Comparison of ENCODE assay signal across 9 mouse cellular contexts in the genomic region with DNA sequence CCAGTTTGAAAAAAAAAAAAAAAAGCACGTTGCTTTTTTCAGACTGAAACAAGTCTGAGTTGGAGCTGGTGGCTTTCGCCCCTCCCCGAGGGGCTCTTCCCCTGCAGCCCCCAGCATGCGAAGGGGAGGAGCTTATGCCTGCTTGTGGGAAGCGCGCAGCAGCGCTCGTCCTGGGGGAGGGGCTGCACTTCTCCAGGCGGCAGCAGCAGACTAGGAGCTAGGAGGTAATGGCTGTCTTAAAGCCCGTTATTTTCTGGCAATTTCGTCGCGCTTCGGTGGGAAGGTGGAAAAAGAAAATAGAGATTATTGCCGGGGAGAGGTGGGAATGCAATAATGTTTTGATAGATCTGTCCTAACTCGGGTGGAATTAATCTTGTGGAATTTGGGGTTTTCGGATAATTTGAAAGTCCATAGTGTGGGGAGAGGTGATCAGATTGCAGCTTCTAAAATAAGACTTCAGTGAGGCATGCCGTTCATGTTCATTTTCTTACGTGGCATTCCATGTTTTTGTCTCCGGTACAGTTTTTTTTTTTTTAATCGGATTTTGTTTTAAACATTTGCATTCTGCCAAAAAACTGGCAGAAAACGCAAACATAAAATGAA. TPM values are rescaled to one million over a fixed set of nuclear protein-coding genes. Genes with fewer than 3 reads are reported as not detected.
DNase-seq lines count a peak whose midpoint lies in the region; ATAC-seq and TF ChIP-seq lines count a peak whose summit lies in the region.
"Had no signal": no experiment of that assay in that cellular context is flagged by ENCODE, and none has a peak within 500 bp of the region (broad histone marks: within the 10 kb centered on the region; RNA-seq: fewer than 3 reads in every experiment).

No protein-coding gene starts in this region.

- no peaks in the 10 kb centered on the region for H3K4me1 ChIP-seq in ES-E14 (ENCODE audit: control insufficient read depth in 2 of 2, insufficient read depth in 2 of 2, low read length in 2 of 2, poor library complexity in 1 of 2)
- no peaks in the 10 kb centered on the region for H3K4me1 ChIP-seq in brown adipose tissue, adult 24 weeks (ENCODE audit: control insufficient read depth, insufficient read depth, insufficient read length, low read length)
- H3K4me1 ChIP-seq in embryonic fibroblast, embryonic 13.5 days (ENCODE audit: control insufficient read depth, insufficient read depth, low read length), result peaks cover 5% of the 10 kb centered on the region; the same call in 1 of the 2 replicates
- H3K4me1 ChIP-seq in liver, embryonic 15.5 days (replicated peaks), result no peaks in the 10 kb centered on the region
- H3K4me1 ChIP-seq in neural tube, embryonic 14.5 days (ENCODE audit: control insufficient read depth, insufficient read depth, low read length), result no peaks in the 10 kb centered on the region

- in situ Hi-C loops in ES-E14 (cut with MboI; ENCODE audit: low sequenced_read_pairs in 2 of 2, unreplicated experiment in 2 of 2), result no loop called here

- DNase-seq in ES-E14 (ENCODE audit: low read depth, low spot score) (no peak), MN1 (ENCODE audit: low spot score) (no peak)
- peak; percentile 2 for DNase-seq in heart, postnatal 25 days (ENCODE audit: low spot score)
- peak; percentile 21 to 39 for DNase-seq in layer of hippocampus, adult 18-20 months (ENCODE audit: low spot score in 2 of 2)

- H3K27ac ChIP-seq in ES-E14 (ENCODE audit: insufficient read depth, low read depth, low read length, poor library complexity, severe bottlenecking), result no peak overlapping the region
- no peak overlapping the region for H3K27ac ChIP-seq in brown adipose tissue, adult 24 weeks (replicated peaks; ENCODE audit: low read depth, low read length)
- peak overlapping the region; percentile 66 for H3K27ac ChIP-seq in embryonic fibroblast, embryonic 13.5 days (ENCODE audit: insufficient read depth, low read length)
- H3K27ac ChIP-seq in liver, embryonic 15.5 days (replicated peaks), result no peak overlapping the region
- H3K27ac ChIP-seq in neural tube, embryonic 14.5 days (ENCODE audit: low read depth, low read length), result no peak overlapping the region

- no peak for ATAC-seq in liver, embryonic 15.5 days (ENCODE audit: insufficient read depth)
- ATAC-seq in neural tube, embryonic 14.5 days (ENCODE audit: low read depth), result peak; percentile 96

- peak overlapping the region; percentile 52 for H3K4me2 ChIP-seq in liver, embryonic 15.5 days
- peak overlapping the region; percentile 47 for H3K4me2 ChIP-seq in neural tube, embryonic 14.5 days (ENCODE audit: low read depth, low read length)

- H3K36me3 ChIP-seq in ES-E14 (ENCODE audit: control insufficient read depth, insufficient read depth, low read length, poor library complexity, severe bottlenecking), result no peaks in the 10 kb centered on the region
- no peaks in the 10 kb centered on the region for H3K36me3 ChIP-seq in liver, embryonic 15.5 days (replicated peaks)
- no peaks in the 10 kb centered on the region for H3K36me3 ChIP-seq in neural tube, embryonic 14.5 days (ENCODE audit: control insufficient read depth, insufficient read depth, low read length)

- peak overlapping the region; percentile 30 to 43; a peak in 3 of 4 replicates for H3K4me3 ChIP-seq in ES-E14 (ENCODE audit: insufficient read depth in 1 of 2, low read depth in 1 of 2, low read length in 2 of 2, poor library complexity in 1 of 2, severe bottlenecking in 1 of 2)
- peak overlapping the region; percentile 52 for H3K4me3 ChIP-seq in brown adipose tissue, adult 24 weeks (ENCODE audit: insufficient read depth, low read depth, low read length)
- peak overlapping the region; percentile 51 for H3K4me3 ChIP-seq in embryonic fibroblast, embryonic 13.5 days (ENCODE audit: insufficient read depth, low read length)
- H3K4me3 ChIP-seq in liver, embryonic 15.5 days (replicated peaks), result peak overlapping the region; percentile 41
- H3K4me3 ChIP-seq in neural tube, embryonic 14.5 days (ENCODE audit: low read depth, low read length), result peak overlapping the region; percentile 31

- no peak for TF ChIP-seq CTCF in embryonic fibroblast, embryonic 13.5 days (IDR thresholded peaks at IDR 0.05; ENCODE audit: borderline replicate concordance, insufficient read depth, low read length)

- 12% methylated on average over 22 of the region's 22 CpGs for WGBS in liver, embryonic 15.5 days (ENCODE audit: insufficient replicate concordance)
- 18% methylated on average over 22 of the region's 22 CpGs for WGBS in neural tube, embryonic 14.5 days

- H3K9me3 ChIP-seq in ES-E14 (ENCODE audit: control insufficient read depth, insufficient read depth, low read depth, low read length), result no peaks in the 10 kb centered on the region
- H3K9me3 ChIP-seq in liver, embryonic 15.5 days (replicated peaks), result no peaks in the 10 kb centered on the region
- no peaks in the 10 kb centered on the region for H3K9me3 ChIP-seq in neural tube, embryonic 14.5 days (ENCODE audit: control insufficient read depth, low read length)

- TF ChIP-seq POLR2A in embryonic fibroblast, embryonic 13.5 days (IDR thresholded peaks at IDR 0.05; ENCODE audit: low read depth, low read length), result peak; percentile 26; the same call in 1 of the 2 replicates

- intact Hi-C loops in heart, postnatal 25 days (cut with DNase I), result no loop called here

- no peaks in the 10 kb centered on the region; the same call in 1 of the 2 replicates for H3K27me3 ChIP-seq in liver, embryonic 15.5 days
- H3K27me3 ChIP-seq in neural tube, embryonic 14.5 days (ENCODE audit: control insufficient read depth, insufficient read depth, low read length), result no peaks in the 10 kb centered on the region

- H3K9ac ChIP-seq in ES-E14 (ENCODE audit: insufficient read depth, low read depth, low read length, poor library complexity, severe bottlenecking), result no peak overlapping the region; the same call in 1 of the 2 replicates
- H3K9ac ChIP-seq in liver, embryonic 15.5 days, result peak overlapping the region; percentile 18; the same call in 1 of the 2 replicates
- no peak overlapping the region; the same call in 1 of the 2 replicates for H3K9ac ChIP-seq in neural tube, embryonic 14.5 days (replicated peaks; ENCODE audit: low read depth, low read length)

TF ChIP-seq in ES-E14, 5 proteins besides CTCF, POLR2A, EP300 and RAD21:
- TF ChIP-seq ZNF384 (IDR thresholded peaks at IDR 0.05; ENCODE audit: low read depth, low read length) (0 out of 2 replicates have a peak, but pooled peaks have one; percentile 33), MAFK (IDR thresholded peaks at IDR 0.05; ENCODE audit: insufficient read depth, low read depth, low read length) (no peak), HCFC1 (IDR thresholded peaks at IDR 0.05; ENCODE audit: borderline replicate concordance, insufficient read depth, low read length) (no peak), CHD2 (IDR thresholded peaks at IDR 0.05; ENCODE audit: low read depth, low read length) (no peak)

RNA-seq across cellular contexts. Expression of gene Mum1l1, which starts 7.2 kb away (rescaled TPM):
- total RNA-seq in ES-E14 (2012; rRNA removed), result 4.1 and 7.7 TPM in 2 replicates
- polyA plus RNA-seq in brown adipose tissue, adult 24 weeks (2012; ENCODE audit: insufficient read depth, insufficient read length, missing spikeins), result 1.0 and 1.1 TPM in 2 replicates
- 11.8 and 16.5 TPM in 2 replicates for polyA plus RNA-seq in embryonic fibroblast, embryonic 13.5 days (2011; ENCODE audit: insufficient read length, low read depth, missing spikeins)
- total RNA-seq in heart, postnatal 25 days (2021), result 1 to 10 TPM; 2.1 to 2.4 TPM
- total RNA-seq in layer of hippocampus, adult 18-20 months (2021), result 1 to 10 TPM; 5.6 to 6.7 TPM
- 1.3 and 1.5 TPM in 2 replicates for polyA plus RNA-seq in liver, embryonic 15.5 days (2015; fragmentation: Nextera tagmentation; extraction: Ambion mirVana)
- 10.9 and 12.8 TPM in 2 replicates for polyA plus RNA-seq in neural tube, embryonic 14.5 days (2014; fragmentation: Nextera tagmentation; extraction: Ambion mirVana)
- polyA plus RNA-seq: spleen, adult 2 months had no signal

RNA-seq across cellular contexts. Expression of gene 4933428M09Rik, which starts 38.1 kb away (rescaled TPM):
- not detected in 2 replicates for total RNA-seq in ES-E14 (2012; rRNA removed)
- not detected in 2 replicates for polyA plus RNA-seq in brown adipose tissue, adult 24 weeks (2012; ENCODE audit: insufficient read depth, insufficient read length, missing spikeins)
- polyA plus RNA-seq in embryonic fibroblast, embryonic 13.5 days (2011; ENCODE audit: insufficient read length, low read depth, missing spikeins), result not detected in 2 replicates
- not detected for total RNA-seq in heart, postnatal 25 days (2021)
- total RNA-seq in layer of hippocampus, adult 18-20 months (2021), result not detected
- polyA plus RNA-seq in liver, embryonic 15.5 days (2015; fragmentation: Nextera tagmentation; extraction: Ambion mirVana), result not detected in 2 replicates
- not detected in 2 replicates for polyA plus RNA-seq in neural tube, embryonic 14.5 days (2014; fragmentation: Nextera tagmentation; extraction: Ambion mirVana)
- polyA plus RNA-seq: spleen, adult 2 months had no signal

Comparison
In these comparisons a context has a peak if more than half of its experiments do, and no peak if none do; other contexts are left out.
1. DNase-seq: peak in heart, postnatal 25 days (single experiment) and layer of hippocampus, adult 18-20 months (2 of 2); none in ES-E14 (single experiment) and MN1 (single experiment).
2. Peak in every context shown above with its lines, with median percentiles within 50 percentile points of each other: H3K4me3 ChIP-seq.